20 mouse cellular contexts compared by ENCODE assay signal in the genomic region with DNA sequence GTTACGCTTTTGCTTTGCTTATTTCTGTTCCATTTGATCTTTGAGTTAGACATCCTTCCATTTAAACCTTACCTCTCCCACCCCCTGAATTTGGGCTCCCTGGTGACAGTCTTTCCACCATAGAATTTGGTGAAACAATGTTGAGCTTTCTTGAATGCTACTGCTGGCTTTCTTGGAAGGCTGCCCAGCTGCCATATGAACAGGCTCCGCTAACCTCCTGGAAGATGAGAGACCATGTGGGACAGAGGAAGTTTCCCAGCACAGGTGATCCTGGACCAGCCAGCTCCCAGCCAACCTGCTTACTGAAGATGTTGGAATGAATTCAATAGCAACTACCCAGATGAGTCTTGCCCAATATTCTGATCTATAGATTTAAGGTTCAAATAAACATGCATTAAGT.
DNase-seq lines count a peak whose midpoint lies in the region; ATAC-seq and TF ChIP-seq lines count a peak whose summit lies in the region.
"Had no signal": no experiment of that assay in that cellular context is flagged by ENCODE, and none has a peak within 500 bp of the region (broad histone marks: within the 10 kb centered on the region; RNA-seq: fewer than 3 reads in every experiment).

No protein-coding gene starts in this region.

- peak; percentile 8 for DNase-seq in layer of hippocampus, adult 11-12 months (ENCODE audit: low spot score)
- no peak for DNase-seq in layer of hippocampus, adult 2 months (ENCODE audit: low spot score in 2 of 2)
- peak; percentile 10 for DNase-seq in right cerebral cortex, postnatal 14 days
- DNase-seq in right cerebral cortex, adult 18-20 months: no peak
- DNase-seq in cerebellum, adult 9-11 months: peak; percentile 31
- no peak for DNase-seq in testis, postnatal 10 days (ENCODE audit: low spot score)
- DNase-seq: adrenal gland, adult 8-10 months; gastrocnemius, postnatal 25 days; heart, adult 2 months; heart, postnatal 36 days; kidney, postnatal 14 days; thymus, postnatal 14 days had no signal

- TF ChIP-seq CTCF in layer of hippocampus, adult 2 months (conservative IDR thresholded peaks at IDR 0.05): no peak

- ATAC-seq in activated CD4-positive, CD25-positive, alpha-beta regulatory T cell, adult 4 months: no peak
- ATAC-seq: hindbrain, embryonic 16.5 days; intestine, postnatal 0 days had no signal

- H3K27ac ChIP-seq in layer of hippocampus, adult 2 months: no peak overlapping the region
- H3K27ac ChIP-seq: forebrain, embryonic 12.5 days; heart, adult 2 months; liver, embryonic 14.5 days; macrophage; midbrain, embryonic 12.5 days had no signal

- H3K4me3 ChIP-seq in layer of hippocampus, adult 2 months: no peak overlapping the region
- H3K4me3 ChIP-seq: forebrain, embryonic 12.5 days; heart, adult 2 months; midbrain, embryonic 12.5 days; myocyte had no signal

Comparison
In these comparisons a context has a peak if more than half of its experiments do, and no peak if none do; other contexts are left out.
1. DNase-seq: peak in layer of hippocampus, adult 11-12 months (single experiment), right cerebral cortex, postnatal 14 days (single experiment) and cerebellum, adult 9-11 months (single experiment); none in layer of hippocampus, adult 2 months (0 of 2), right cerebral cortex, adult 18-20 months (single experiment) and testis, postnatal 10 days (single experiment).